In the genomic region with DNA sequence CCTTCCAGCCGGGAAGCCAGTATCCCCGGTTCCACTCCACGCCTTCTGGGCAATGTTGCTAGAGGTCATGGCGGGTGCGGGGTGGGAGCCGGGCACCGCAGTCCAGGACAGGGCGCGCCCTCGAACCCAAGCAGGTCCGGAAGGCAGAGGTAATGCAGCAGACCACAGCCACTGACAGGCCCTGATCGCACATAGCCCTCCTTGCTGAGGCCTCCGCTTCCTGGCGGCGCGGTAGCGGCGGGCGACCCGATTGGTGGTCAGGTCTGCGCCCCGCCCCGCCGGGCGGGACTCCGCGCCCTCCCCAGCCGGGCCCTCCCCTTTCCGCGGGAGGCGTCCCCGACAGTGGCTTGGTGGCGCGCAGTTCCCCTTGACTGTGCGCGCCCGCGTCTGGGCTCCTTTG, we compare ENCODE assay signal across 7 mouse cellular contexts. TPM values are rescaled to one million over a fixed set of nuclear protein-coding genes. Genes with fewer than 3 reads are reported as not detected.
DNase-seq lines count a peak whose midpoint lies in the region; ATAC-seq and TF ChIP-seq lines count a peak whose summit lies in the region.
"Not testable (repeated sequence)": the region's sequence is repeated elsewhere in the genome, so short reads cannot be mapped to it uniquely, and the experiment has no call there.

A gene (plus strand): TSS at position 328 of the 400 bp plus-strand sequence.

- not testable (repeated sequence) for H3K27me3 ChIP-seq in forebrain, embryonic 16.5 days (replicated peaks; ENCODE audit: control insufficient read depth, insufficient read depth, low read length); heart, postnatal 0 days (ENCODE audit: control insufficient read depth, insufficient read depth, low read length); limb, embryonic 13.5 days; midbrain, embryonic 14.5 days (ENCODE audit: control insufficient read depth, insufficient read depth, low read length); spleen, adult 2 months (ENCODE audit: control insufficient read depth, insufficient read depth, low read length)

- H3K9me3 ChIP-seq in forebrain, embryonic 16.5 days (ENCODE audit: control insufficient read depth, low read length); heart, postnatal 0 days (replicated peaks; ENCODE audit: control insufficient read depth, low read length); limb, embryonic 13.5 days; midbrain, embryonic 14.5 days (ENCODE audit: control insufficient read depth, low read length): not testable (repeated sequence)

- peak within 1 kb of the TSS; percentile 33; the same call in 1 of the 2 replicates for H3K27ac ChIP-seq in forebrain, embryonic 16.5 days (ENCODE audit: low read length)
- H3K27ac ChIP-seq in heart, postnatal 0 days (ENCODE audit: low read depth); limb, embryonic 13.5 days; midbrain, embryonic 14.5 days (replicated peaks; ENCODE audit: low read depth, low read length); spleen, adult 2 months (ENCODE audit: insufficient read depth, low read length): not testable (repeated sequence)

- peak within 1 kb of the TSS; percentile 52 for H3K4me3 ChIP-seq in forebrain, embryonic 16.5 days (replicated peaks; ENCODE audit: low read length)
- peak within 1 kb of the TSS; percentile 51 for H3K4me3 ChIP-seq in heart, postnatal 0 days (ENCODE audit: low read depth, low read length)
- H3K4me3 ChIP-seq in limb, embryonic 13.5 days: peak within 1 kb of the TSS; percentile 60
- H3K4me3 ChIP-seq in midbrain, embryonic 14.5 days (replicated peaks; ENCODE audit: low read depth, low read length): peak within 1 kb of the TSS; percentile 41
- peak within 1 kb of the TSS; percentile 51 for H3K4me3 ChIP-seq in spleen, adult 2 months (ENCODE audit: extremely low read depth, insufficient read depth, insufficient read length)

- WGBS in forebrain, embryonic 16.5 days: 0% methylated on average over 19 of the region's 38 CpGs
- WGBS in heart, postnatal 0 days: 1% methylated on average over 17 of the region's 38 CpGs
- WGBS in limb, embryonic 13.5 days: 0% methylated on average over 34 of the region's 38 CpGs
- under 1% methylated on average over 20 of the region's 38 CpGs for WGBS in midbrain, embryonic 14.5 days
- WGBS in spleen, adult 2 months: under 1% methylated on average over 25 of the region's 38 CpGs

- peak; percentile 41 for DNase-seq in cerebellum, adult 11-12 months
- peak; percentile 1 for DNase-seq in heart, postnatal 0 days (ENCODE audit: low spot score)
- DNase-seq in kidney, postnatal 10 days: peak; percentile 70
- DNase-seq in midbrain, embryonic 14.5 days: peak; percentile 0
- peak in 1 of 2 experiments; percentile 44 for DNase-seq in spleen, adult 2 months (ENCODE audit: low read depth in 1 of 2, low spot score in 2 of 2)

- not testable (repeated sequence) for H3K4me1 ChIP-seq in forebrain, embryonic 16.5 days (replicated peaks; ENCODE audit: control insufficient read depth, insufficient read depth, low read length); heart, postnatal 0 days (ENCODE audit: control insufficient read depth, insufficient read depth); limb, embryonic 13.5 days; midbrain, embryonic 14.5 days (ENCODE audit: control insufficient read depth, insufficient read depth, low read length); spleen, adult 2 months (ENCODE audit: control insufficient read depth, insufficient read depth, insufficient read length)

- H3K9ac ChIP-seq in forebrain, embryonic 16.5 days (replicated peaks; ENCODE audit: low read depth, low read length): peak within 1 kb of the TSS; percentile 57
- not testable (repeated sequence) for H3K9ac ChIP-seq in heart, postnatal 0 days (replicated peaks; ENCODE audit: low read depth, low read length)
- peak within 1 kb of the TSS; percentile 74 for H3K9ac ChIP-seq in limb, embryonic 13.5 days
- peak within 1 kb of the TSS; percentile 43; the same call in 1 of the 2 replicates for H3K9ac ChIP-seq in midbrain, embryonic 14.5 days (replicated peaks; ENCODE audit: low read length)

- ATAC-seq in forebrain, embryonic 16.5 days; heart, postnatal 0 days (ENCODE audit: insufficient read depth, low read depth); limb, embryonic 13.5 days (ENCODE audit: low FRiP score, low read depth); midbrain, embryonic 14.5 days (ENCODE audit: low FRiP score, low TSS enrichment): not testable (repeated sequence)

- not testable (repeated sequence) for H3K36me3 ChIP-seq in forebrain, embryonic 16.5 days (ENCODE audit: control insufficient read depth, insufficient read depth); heart, postnatal 0 days (replicated peaks; ENCODE audit: control insufficient read depth, insufficient read depth, low read length); limb, embryonic 13.5 days; midbrain, embryonic 14.5 days (ENCODE audit: control insufficient read depth, insufficient read depth, low read length); spleen, adult 2 months (ENCODE audit: control insufficient read depth, insufficient read depth, low read length)

- peak within 1 kb of the TSS; percentile 34 for H3K4me2 ChIP-seq in forebrain, embryonic 16.5 days (ENCODE audit: low read length)
- H3K4me2 ChIP-seq in heart, postnatal 0 days (ENCODE audit: low read depth, low read length): peak within 1 kb of the TSS; percentile 55
- peak within 1 kb of the TSS; percentile 56 for H3K4me2 ChIP-seq in limb, embryonic 13.5 days (replicated peaks)
- peak within 1 kb of the TSS; percentile 37 for H3K4me2 ChIP-seq in midbrain, embryonic 14.5 days (ENCODE audit: low read length)

- TF ChIP-seq EP300 in heart, postnatal 0 days (IDR thresholded peaks at IDR 0.05; ENCODE audit: low read depth): not testable (repeated sequence)

- TF ChIP-seq CTCF in heart, postnatal 0 days (IDR thresholded peaks at IDR 0.05; ENCODE audit: low read depth); spleen, adult 2 months (IDR thresholded peaks at IDR 0.05; ENCODE audit: extremely low read depth, insufficient read depth, insufficient read length, insufficient replicate concordance): not testable (repeated sequence)

- not testable (repeated sequence) for TF ChIP-seq POLR2A in spleen, adult 2 months (IDR thresholded peaks at IDR 0.05; ENCODE audit: low read depth, low read length)

RNA-seq across cellular contexts. Expression of the gene that starts here (rescaled TPM):
- polyA plus RNA-seq in forebrain, embryonic 16.5 days (2015; fragmentation: Nextera tagmentation; extraction: Ambion mirVana): 12.9 and 13.4 TPM in 2 replicates
- 9.6 and 13.2 TPM in 2 replicates for total RNA-seq in heart, postnatal 0 days (2014; rRNA removed; ENCODE audit: low replicate concordance)
- 4.0 and 4.1 TPM in 2 replicates for polyA plus RNA-seq in heart, postnatal 0 days (2015; fragmentation: Nextera tagmentation; extraction: Ambion mirVana)
- 10.7 and 11.1 TPM in 2 replicates for polyA plus RNA-seq in limb, embryonic 13.5 days (2015; fragmentation: Nextera tagmentation; extraction: Ambion mirVana)
- 15.2 and 16.7 TPM in 2 replicates for polyA plus RNA-seq in midbrain, embryonic 14.5 days (2014; fragmentation: Nextera tagmentation; extraction: Ambion mirVana)
- 3.3 and 3.7 TPM in 2 replicates for polyA plus RNA-seq in spleen, adult 2 months (2012; rRNA removed)
